18 mouse cellular contexts compared by ENCODE assay signal in genomic region chr9:47378541-47378940, GRCm38 (mm10).
"Had no signal": no experiment of that assay in that cellular context is flagged by ENCODE, and none has a peak within 500 bp of the region (broad histone marks: within the 10 kb centered on the region; RNA-seq: fewer than 3 reads in every experiment).

No protein-coding gene starts in this region.

- ATAC-seq: midbrain, embryonic 13.5 days; midbrain, embryonic 15.5 days had no signal

- H3K9me3 ChIP-seq: liver, embryonic 15.5 days; midbrain, embryonic 13.5 days; midbrain, embryonic 15.5 days; neural tube, embryonic 13.5 days; neural tube, embryonic 15.5 days; stomach, embryonic 15.5 days had no signal

- H3K27ac ChIP-seq: liver, embryonic 15.5 days; macrophage; midbrain, embryonic 13.5 days; midbrain, embryonic 15.5 days; neural tube, embryonic 13.5 days; neural tube, embryonic 15.5 days; stomach, embryonic 15.5 days; stomach, postnatal 0 days had no signal

- DNase-seq: lung, adult 18-20 months; lung, embryonic 14.5 days; lung, postnatal 14 days; lung, postnatal 36 days; right cerebral cortex, postnatal 14 days; thymus, adult 2 months; thymus, postnatal 25 days; thymus, postnatal 4 days had no signal

- H3K9ac ChIP-seq: liver, embryonic 15.5 days; lung, embryonic 14.5 days; midbrain, embryonic 13.5 days; midbrain, embryonic 15.5 days; neural tube, embryonic 13.5 days; neural tube, embryonic 15.5 days; stomach, embryonic 15.5 days had no signal

- H3K4me1 ChIP-seq: megakaryocyte, embryonic 14.5 days; midbrain, embryonic 13.5 days; midbrain, embryonic 15.5 days; neural tube, embryonic 13.5 days; neural tube, embryonic 15.5 days; stomach, embryonic 15.5 days had no signal

- H3K4me3 ChIP-seq: liver, embryonic 15.5 days; megakaryocyte, embryonic 14.5 days; midbrain, embryonic 13.5 days; midbrain, embryonic 15.5 days; neural tube, embryonic 13.5 days; neural tube, embryonic 15.5 days; stomach, embryonic 15.5 days had no signal

- H3K27me3 ChIP-seq: liver, embryonic 15.5 days; megakaryocyte, embryonic 14.5 days; midbrain, embryonic 15.5 days; neural tube, embryonic 13.5 days; stomach, embryonic 15.5 days had no signal

- H3K4me2 ChIP-seq: liver, embryonic 15.5 days; lung, embryonic 14.5 days; midbrain, embryonic 11.5 days; midbrain, embryonic 13.5 days; midbrain, embryonic 15.5 days; neural tube, embryonic 13.5 days; neural tube, embryonic 15.5 days; stomach, embryonic 15.5 days had no signal

- H3K36me3 ChIP-seq: liver, embryonic 15.5 days; midbrain, embryonic 13.5 days; midbrain, embryonic 15.5 days; neural tube, embryonic 13.5 days; neural tube, embryonic 15.5 days; stomach, embryonic 15.5 days had no signal
